Mouse (Mus musculus): ENCODE results near the gene 9930022D16Rik.

DNA sequence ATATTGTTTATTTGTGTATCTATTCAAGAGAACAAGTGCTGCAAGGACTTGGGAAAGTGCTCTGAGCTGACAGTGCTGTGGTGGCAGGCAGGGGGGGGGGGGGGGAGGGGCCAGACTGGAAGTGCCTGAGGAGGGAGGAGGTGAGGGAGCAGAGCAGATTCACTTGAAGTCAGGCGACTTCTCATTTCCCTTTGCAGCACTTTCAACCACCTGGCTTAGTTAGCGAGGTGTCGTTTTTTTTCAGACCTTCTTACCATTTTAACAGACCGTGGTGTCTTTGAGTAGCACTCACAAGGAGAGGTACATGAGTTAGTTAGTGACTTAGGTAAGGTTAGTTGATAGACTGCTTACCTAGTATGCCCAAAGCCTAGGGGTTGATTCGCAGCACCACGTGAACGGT lies 38.3 kb upstream of the 9930022D16Rik start:
- TF ChIP-seq CTCF (IDR thresholded peaks at IDR 0.05; ENCODE audit: borderline replicate concordance, insufficient read depth, low read length) (no peak), POLR2A (IDR thresholded peaks at IDR 0.05; ENCODE audit: low read depth, low read length) (no peak)
